Mouse (Mus musculus): ENCODE data around the gene Aim2. TPM values are rescaled to one million over a fixed set of nuclear protein-coding genes. Genes with fewer than 3 reads are reported as not detected.
"Not testable (repeated sequence)": the region's sequence is repeated elsewhere in the genome, so short reads cannot be mapped to it uniquely, and the experiment has no call there.

Gene Aim2
- polyA plus RNA-seq (2012; fragmentation: generic; extraction: Trizol), result 5.9 TPM
- long read RNA-seq, experiment 1, partial matches to known transcripts, result 0 of 1 reads
- long read RNA-seq, experiment 1, other reads (novel, unspliced or antisense), result 1 of 1 reads
- long read RNA-seq, experiment 2, result 0 reads

GRCm38 (mm10) chr1:173350372-173350957 is at the start of gene Aim2:
Aim2 (plus strand) TSS chr1:173350879.
- H3K79me2 ChIP-seq (ENCODE audit: control insufficient read depth, insufficient read depth), result no peaks in the 10 kb centered on the region
- H3K36me3 ChIP-seq (ENCODE audit: control insufficient read depth, insufficient read depth), result no peaks in the 10 kb centered on the region
- no peak within 1 kb of the TSS for H3K4me3 ChIP-seq (ENCODE audit: insufficient read depth, poor library complexity, severe bottlenecking)
- no peaks in the 10 kb centered on the region for H3K27me3 ChIP-seq (ENCODE audit: control insufficient read depth, insufficient read depth, insufficient read length)
- no peak within 1 kb of the TSS for H3ac ChIP-seq (ENCODE audit: control insufficient read depth, insufficient read length, low read depth)
- TF ChIP-seq CEBPB (IDR thresholded peaks at IDR 0.05; ENCODE audit: low read depth) (no peak), CTCF (IDR thresholded peaks at IDR 0.05; ENCODE audit: control insufficient read depth, insufficient read depth, insufficient read length) (no peak), FOSL1 (IDR thresholded peaks at IDR 0.05; ENCODE audit: insufficient read depth, low read length, poor library complexity, severe bottlenecking) (no peak), MYOD1 (IDR thresholded peaks at IDR 0.05; ENCODE audit: control insufficient read depth, insufficient read length, low read depth) (no peak), MYOG (IDR thresholded peaks at IDR 0.05; ENCODE audit: control insufficient read depth, extremely low read depth, insufficient read length) (no peak), MAX (IDR thresholded peaks at IDR 0.05) (no peak), USF1 (IDR thresholded peaks at IDR 0.05; ENCODE audit: low read depth) (no peak)
- no peaks in the 10 kb centered on the region for H3K79me3 ChIP-seq (ENCODE audit: low read depth)

GRCm38 (mm10) chr1:173302795-173303194 is 47.9 kb upstream of the Aim2 start:
- H3K79me2 ChIP-seq (ENCODE audit: control insufficient read depth, insufficient read depth); H3K27me3 ChIP-seq (ENCODE audit: control insufficient read depth, insufficient read depth, insufficient read length); H3K79me3 ChIP-seq (ENCODE audit: low read depth); H3K36me3 ChIP-seq (ENCODE audit: control insufficient read depth, insufficient read depth); H3ac ChIP-seq (ENCODE audit: control insufficient read depth, insufficient read length, low read depth); H3K4me3 ChIP-seq (ENCODE audit: insufficient read depth, poor library complexity, severe bottlenecking): not testable (repeated sequence)

- not testable (repeated sequence) for H3K36me3 ChIP-seq (ENCODE audit: control insufficient read depth, insufficient read depth); H3K79me2 ChIP-seq (ENCODE audit: control insufficient read depth, insufficient read depth); H3K27me3 ChIP-seq (ENCODE audit: control insufficient read depth, insufficient read depth, insufficient read length); H3K4me3 ChIP-seq (ENCODE audit: insufficient read depth, poor library complexity, severe bottlenecking); H3K79me3 ChIP-seq (ENCODE audit: low read depth); H3ac ChIP-seq (ENCODE audit: control insufficient read depth, insufficient read length, low read depth)
Measured at GRCm38 (mm10) chr1:173313535-173314050, 37.1 kb upstream of the Aim2 start.

- H3ac ChIP-seq (ENCODE audit: control insufficient read depth, insufficient read length, low read depth), result no peak overlapping the region
- H3K36me3 ChIP-seq (ENCODE audit: control insufficient read depth, insufficient read depth), result no peaks in the 10 kb centered on the region
- no peaks in the 10 kb centered on the region for H3K79me2 ChIP-seq (ENCODE audit: control insufficient read depth, insufficient read depth)
- H3K4me3 ChIP-seq (ENCODE audit: insufficient read depth, poor library complexity, severe bottlenecking), result no peak overlapping the region
- no peaks in the 10 kb centered on the region for H3K79me3 ChIP-seq (ENCODE audit: low read depth)
- TF ChIP-seq CTCF (IDR thresholded peaks at IDR 0.05; ENCODE audit: control insufficient read depth, insufficient read depth, insufficient read length) (no peak), FOSL1 (IDR thresholded peaks at IDR 0.05; ENCODE audit: insufficient read depth, low read length, poor library complexity, severe bottlenecking) (no peak)
- no peaks in the 10 kb centered on the region for H3K27me3 ChIP-seq (ENCODE audit: control insufficient read depth, insufficient read depth, insufficient read length)
Measured at GRCm38 (mm10) chr1:173315725-173316124, 35.0 kb upstream of the Aim2 start.

- TF ChIP-seq MYOG (IDR thresholded peaks at IDR 0.05; ENCODE audit: control insufficient read depth, extremely low read depth, insufficient read length) (no peak), MAX (IDR thresholded peaks at IDR 0.05) (no peak), USF1 (IDR thresholded peaks at IDR 0.05; ENCODE audit: low read depth) (no peak), CEBPB (IDR thresholded peaks at IDR 0.05; ENCODE audit: low read depth) (no peak), CTCF (IDR thresholded peaks at IDR 0.05; ENCODE audit: control insufficient read depth, insufficient read depth, insufficient read length) (no peak), FOSL1 (IDR thresholded peaks at IDR 0.05; ENCODE audit: insufficient read depth, low read length, poor library complexity, severe bottlenecking) (no peak), MYOD1 (IDR thresholded peaks at IDR 0.05; ENCODE audit: control insufficient read depth, insufficient read length, low read depth) (no peak)
- H3K4me3 ChIP-seq (ENCODE audit: insufficient read depth, poor library complexity, severe bottlenecking), result no peak overlapping the region
- H3K36me3 ChIP-seq (ENCODE audit: control insufficient read depth, insufficient read depth), result no peaks in the 10 kb centered on the region
- H3ac ChIP-seq (ENCODE audit: control insufficient read depth, insufficient read length, low read depth), result no peak overlapping the region
- no peaks in the 10 kb centered on the region for H3K79me3 ChIP-seq (ENCODE audit: low read depth)
- H3K79me2 ChIP-seq (ENCODE audit: control insufficient read depth, insufficient read depth), result no peaks in the 10 kb centered on the region
- no peaks in the 10 kb centered on the region for H3K27me3 ChIP-seq (ENCODE audit: control insufficient read depth, insufficient read depth, insufficient read length)
Measured at GRCm38 (mm10) chr1:173317925-173318477, 32.7 kb upstream of the Aim2 start.

GRCm38 (mm10) chr1:173321593-173322248 is 29.0 kb upstream of the Aim2 start:
- no peak for TF ChIP-seq MYOD1 (IDR thresholded peaks at IDR 0.05; ENCODE audit: control insufficient read depth, insufficient read length, low read depth)
- no peak overlapping the region for H3K4me3 ChIP-seq (ENCODE audit: insufficient read depth, poor library complexity, severe bottlenecking)
- H3K27me3 ChIP-seq (ENCODE audit: control insufficient read depth, insufficient read depth, insufficient read length), result no peaks in the 10 kb centered on the region
- H3K79me2 ChIP-seq (ENCODE audit: control insufficient read depth, insufficient read depth), result no peaks in the 10 kb centered on the region
- no peaks in the 10 kb centered on the region for H3K36me3 ChIP-seq (ENCODE audit: control insufficient read depth, insufficient read depth)
- H3K79me3 ChIP-seq (ENCODE audit: low read depth), result no peaks in the 10 kb centered on the region
- H3ac ChIP-seq (ENCODE audit: control insufficient read depth, insufficient read length, low read depth), result no peak overlapping the region
